Mouse (Mus musculus) gastrocnemius, postnatal 25 days (tissue): ENCODE measurements around the gene Olfr1426. TPM values are rescaled to one million over a fixed set of nuclear protein-coding genes. Genes with fewer than 3 reads are reported as not detected.
"Not testable (repeated sequence)": the region's sequence is repeated elsewhere in the genome, so short reads cannot be mapped to it uniquely, and the experiment has no call there.

Source experiments
- DNase-seq: peaks from one replicate; pipeline ENCODE4 v3.0.0; 2022
- long read RNA-seq, 2 experiments: library from polyadenylated mRNA; stranded (forward); transcript quantifications; one replicate each; pipeline ENCODE4 v2.0.0; 2021
- total RNA-seq, 2 experiments: library from RNA; stranded (reverse); gene quantifications; 1 replicate in 1 of 2; 2 replicates in 1 of 2; pipeline ENCODE4 v1.2.3; 2021

Gene Olfr1426
- not detected for total RNA-seq
- long read RNA-seq, experiment 1 = 0 reads
- long read RNA-seq, experiment 2 = 0 reads

DNA sequence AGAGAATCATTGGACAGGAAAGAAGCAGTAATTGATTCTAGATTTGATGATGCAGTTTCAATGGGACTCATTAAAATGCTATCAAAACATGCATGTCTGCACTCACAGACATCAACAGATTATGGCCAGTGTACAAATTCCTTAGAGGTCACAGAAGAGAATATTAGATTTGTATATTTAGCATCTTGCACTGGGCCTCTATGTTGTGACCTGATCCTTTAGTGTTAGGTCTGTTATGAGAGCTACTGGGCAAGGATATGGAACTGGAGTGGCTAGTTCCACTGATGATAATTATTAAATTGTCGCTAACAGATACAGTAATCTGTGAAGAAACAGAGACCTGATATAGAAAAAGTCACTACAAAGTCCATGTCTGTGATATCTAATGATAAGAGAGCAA lies at the start of gene Olfr1426:
Gene Olfr1426 (minus strand): TSS at position 101 of the 400 bp plus-strand sequence.
- no peak for DNase-seq

DNA sequence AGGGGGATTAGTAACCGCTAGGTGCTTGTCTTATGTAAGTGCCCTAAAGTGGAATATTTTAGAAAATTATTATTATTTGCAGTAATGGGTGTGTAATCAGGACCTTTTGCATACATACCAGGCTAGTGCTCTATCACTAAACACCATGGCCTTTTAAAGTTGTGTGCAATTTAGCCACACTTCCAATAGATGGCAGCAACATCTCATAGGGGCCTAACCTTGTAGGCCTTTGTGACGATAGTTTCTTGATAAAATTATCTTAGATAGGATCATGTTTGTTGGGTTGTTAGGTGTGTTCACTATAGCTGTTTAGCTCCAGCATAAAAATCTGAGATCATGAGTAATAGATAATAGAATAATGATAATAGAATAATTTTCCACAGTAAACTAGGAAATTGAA lies 42.5 kb upstream of the Olfr1426 start:
- DNase-seq = no peak

DNA sequence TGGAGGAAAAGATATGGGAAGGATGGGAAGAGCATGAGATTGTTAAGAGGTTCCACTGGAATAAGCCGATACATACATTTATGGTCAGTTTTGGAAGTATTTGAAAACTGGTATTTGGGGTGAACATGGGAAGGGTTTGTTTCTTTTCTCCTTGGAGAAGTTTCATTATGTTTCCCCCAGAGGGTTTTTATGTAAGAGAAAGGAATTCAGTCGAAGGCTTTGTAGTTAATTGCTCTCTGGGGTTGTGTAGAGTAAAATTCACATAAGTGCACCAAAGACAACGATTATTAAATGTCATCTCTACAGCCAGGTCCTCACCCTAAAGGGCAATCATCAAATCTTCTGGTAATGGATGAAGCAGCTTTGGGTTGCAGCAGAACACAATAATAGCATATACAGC lies 31.3 kb upstream of the Olfr1426 start, which contains the start of gene Olfr76:
Gene Olfr76 (minus strand): TSS at position 101 of the 400 bp plus-strand sequence.
- no peak for DNase-seq

DNA sequence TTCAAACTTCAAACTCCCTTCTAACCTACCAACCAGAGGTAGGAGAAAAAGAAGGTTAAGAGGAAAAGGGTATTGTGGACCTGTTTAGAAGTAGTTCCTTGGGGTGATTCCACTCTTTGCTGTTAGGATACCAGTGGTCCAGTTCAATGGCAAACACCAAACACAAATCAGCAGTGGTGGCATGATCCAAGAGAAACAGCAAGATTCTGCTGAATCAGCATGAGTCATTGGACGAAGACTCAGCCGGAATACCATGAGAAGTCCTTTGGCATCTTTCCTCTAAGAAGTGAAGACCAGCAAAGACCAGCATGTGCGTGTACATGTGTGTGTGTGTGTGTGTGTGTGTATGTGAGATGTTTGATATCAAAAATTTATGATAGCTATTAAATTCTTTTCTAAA lies 24.7 kb upstream of the Olfr1426 start:
- no peak for DNase-seq

DNA sequence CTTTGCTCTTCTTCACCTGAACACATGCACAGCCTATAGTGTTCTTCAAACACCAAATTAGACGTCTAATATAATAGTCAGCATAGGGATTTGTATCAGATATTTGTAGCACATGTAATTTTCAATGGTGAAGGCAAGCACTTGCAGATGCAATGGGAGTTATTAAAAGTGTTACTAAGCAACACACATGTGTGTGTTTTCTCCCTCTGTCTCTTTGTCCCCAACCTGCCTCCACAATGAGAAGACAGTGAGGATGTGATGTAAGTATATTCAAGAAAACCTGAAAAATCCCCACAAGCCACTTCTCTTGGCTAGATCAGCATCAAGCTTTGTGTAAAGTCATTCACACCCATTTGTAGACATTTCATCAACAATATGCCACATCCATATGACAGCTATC lies 24.0 kb upstream of the Olfr1426 start, which contains the start of gene Olfr1428:
Gene Olfr1428 (minus strand): TSS at position 101 of the 400 bp plus-strand sequence.
- DNase-seq = no peak

DNA sequence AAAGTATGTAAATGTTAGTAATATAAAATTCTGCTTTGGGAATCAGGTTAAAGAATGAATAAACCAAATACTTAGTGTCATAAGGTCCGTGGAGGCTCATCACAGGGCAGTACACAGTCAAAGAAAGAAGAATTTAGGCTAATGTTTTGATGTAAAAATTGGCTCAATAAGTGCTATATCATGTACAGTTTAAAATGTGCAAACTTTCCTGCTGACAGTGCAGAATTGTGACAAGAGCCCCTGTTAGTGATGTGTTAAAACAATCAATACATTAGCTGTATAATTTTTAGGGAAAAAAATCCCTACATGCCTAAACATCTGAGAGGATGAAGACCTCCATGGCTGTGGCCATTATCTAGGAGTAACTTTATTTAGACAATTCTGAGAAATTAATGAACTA lies 22.0 kb upstream of the Olfr1426 start:
- no peak for DNase-seq

DNA sequence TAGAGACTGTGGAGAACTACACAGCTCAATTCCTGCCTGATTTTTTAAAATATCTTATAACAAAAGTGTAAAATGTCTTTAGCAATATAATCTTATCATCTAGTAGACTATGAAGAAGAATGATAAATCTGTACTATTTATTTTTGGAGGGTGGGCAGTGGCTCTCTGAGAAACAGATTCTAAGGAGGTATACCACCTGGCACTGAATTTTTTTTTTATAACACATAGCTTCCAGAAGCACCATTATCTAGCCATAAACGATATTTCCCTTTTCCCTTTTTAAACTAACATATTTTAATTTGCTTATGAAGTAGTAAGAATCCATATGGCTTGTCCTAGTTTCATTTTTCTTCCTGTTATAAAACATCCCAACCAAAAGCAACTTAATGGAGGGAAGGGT lies 12.7 kb upstream of the Olfr1426 start:
- no peak for DNase-seq

DNA sequence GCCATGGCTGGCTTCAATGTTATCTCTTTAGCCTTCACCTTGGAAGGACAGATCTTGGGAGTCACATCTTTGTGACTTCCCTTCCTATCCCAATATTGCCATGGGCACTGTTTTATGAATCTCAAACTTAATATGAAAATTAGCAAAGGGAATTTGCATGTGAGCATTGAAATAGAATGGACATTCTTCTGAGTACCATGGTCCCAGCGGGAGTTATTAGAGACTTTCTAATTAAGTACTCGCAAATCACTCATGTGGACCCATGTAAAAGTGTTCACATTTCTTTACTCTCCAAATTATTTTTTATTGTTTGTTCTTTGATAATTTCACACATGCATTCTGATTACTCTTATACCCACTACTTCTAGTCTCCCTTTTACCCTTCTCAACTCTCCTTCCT lies 11.4 kb upstream of the Olfr1426 start, which contains the start of gene Olfr1427:
Gene Olfr1427 (minus strand): TSS at position 101 of the 400 bp plus-strand sequence.
- no peak for DNase-seq

DNA sequence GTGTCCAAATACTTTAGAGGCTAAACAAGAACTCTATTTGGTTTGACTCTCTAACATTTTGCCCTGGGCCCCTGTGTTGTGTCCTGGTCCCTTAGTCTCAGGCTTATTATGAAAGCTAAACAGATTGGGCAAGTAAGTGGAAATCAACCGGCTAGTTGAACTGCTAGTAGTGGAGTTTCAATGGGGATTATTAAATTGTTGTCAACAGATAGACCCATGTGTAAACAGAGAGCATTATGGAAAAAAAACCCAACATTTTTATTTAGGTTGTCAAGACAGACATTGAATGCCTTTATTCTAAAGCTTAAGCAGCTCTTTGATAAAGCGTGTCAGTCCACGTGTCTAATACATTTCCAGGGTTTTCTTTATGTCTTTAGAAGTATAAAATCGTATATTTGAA lies 14.2 kb downstream of the Olfr1426 start, which contains the start of gene Olfr1425:
Gene Olfr1425 (minus strand): TSS at position 101 of the 400 bp plus-strand sequence.
- DNase-seq = not testable (repeated sequence)

DNA sequence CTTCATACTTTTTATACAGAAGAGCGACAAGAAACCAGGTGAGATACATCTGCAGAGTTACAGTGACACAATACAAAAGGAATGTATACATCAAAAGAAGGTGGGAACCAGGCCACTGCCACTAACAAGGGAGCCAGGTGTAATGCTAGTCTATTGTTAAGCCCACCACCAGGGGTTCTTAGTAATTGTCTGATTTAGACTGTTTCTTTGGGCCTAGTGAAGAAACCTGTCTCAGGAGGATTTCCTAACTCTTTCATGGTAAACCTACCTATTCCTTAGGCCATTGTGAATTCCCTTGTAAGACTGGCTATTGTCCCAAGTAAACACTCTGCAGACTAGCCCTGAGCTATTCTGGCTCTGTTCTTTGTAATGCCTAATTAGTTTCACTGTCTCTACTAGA lies 22.3 kb downstream of the Olfr1426 start:
- DNase-seq = not testable (repeated sequence)

DNA sequence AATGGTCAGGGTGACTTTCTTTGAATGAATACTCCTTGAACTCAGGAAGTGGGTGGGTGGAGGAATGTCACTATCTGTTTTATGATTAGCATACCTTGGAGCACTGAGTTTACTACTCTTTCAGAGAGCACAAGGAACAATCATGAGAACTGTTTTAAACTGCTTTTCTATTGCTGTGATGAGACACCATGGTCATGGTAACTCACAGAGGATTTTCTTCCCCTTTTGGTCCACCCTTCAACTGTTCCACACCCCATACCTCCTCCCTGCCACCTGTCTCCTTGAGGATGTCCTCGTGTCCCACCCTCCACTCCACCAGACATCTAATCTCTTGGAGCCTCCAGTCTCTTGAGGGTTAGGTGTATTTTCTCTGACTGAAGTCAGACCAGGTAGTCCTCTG lies 24.0 kb downstream of the Olfr1426 start:
- not testable (repeated sequence) for DNase-seq

DNA sequence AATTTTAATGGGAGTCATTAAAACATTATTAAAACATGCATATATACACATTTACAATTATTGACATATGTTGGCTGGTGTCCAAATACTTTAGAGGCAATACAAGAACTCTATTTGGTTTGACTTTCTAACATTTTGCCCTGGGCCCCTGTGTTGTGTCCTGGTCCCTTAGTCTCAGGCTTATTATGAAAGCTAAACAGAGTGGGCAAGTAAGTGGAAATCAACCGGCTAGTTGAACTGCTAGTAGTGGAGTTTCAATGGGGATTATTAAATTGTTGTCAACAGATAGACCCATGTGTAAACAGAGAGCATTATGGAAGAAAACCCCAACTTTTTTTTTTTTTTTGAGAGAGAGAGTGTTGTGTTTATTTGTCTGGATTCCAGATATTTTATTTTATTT lies 29.2 kb downstream of the Olfr1426 start, which contains the start of gene Olfr1424:
Gene Olfr1424 (minus strand): TSS at position 101 of the 400 bp plus-strand sequence.
- DNase-seq = not testable (repeated sequence)

DNA sequence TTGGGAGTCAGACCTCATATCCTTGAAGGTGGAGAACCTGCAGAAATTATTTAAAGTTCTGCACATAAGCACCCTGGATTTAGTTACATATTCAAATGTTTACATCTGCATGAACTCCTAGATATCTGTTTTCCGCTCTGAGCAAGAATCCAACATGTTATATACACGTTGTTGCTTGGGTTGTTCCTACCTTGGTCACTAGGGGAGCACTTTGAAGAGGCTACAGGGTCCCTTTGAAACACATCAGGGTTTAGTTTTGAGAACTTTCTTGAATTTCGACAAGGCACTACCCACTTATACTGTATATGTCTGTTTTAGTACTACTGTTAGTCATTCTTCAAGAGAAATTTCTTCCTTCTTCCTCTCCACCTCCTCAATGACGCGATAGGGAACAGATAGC lies 48.6 kb downstream of the Olfr1426 start:
- DNase-seq = no peak

DNA sequence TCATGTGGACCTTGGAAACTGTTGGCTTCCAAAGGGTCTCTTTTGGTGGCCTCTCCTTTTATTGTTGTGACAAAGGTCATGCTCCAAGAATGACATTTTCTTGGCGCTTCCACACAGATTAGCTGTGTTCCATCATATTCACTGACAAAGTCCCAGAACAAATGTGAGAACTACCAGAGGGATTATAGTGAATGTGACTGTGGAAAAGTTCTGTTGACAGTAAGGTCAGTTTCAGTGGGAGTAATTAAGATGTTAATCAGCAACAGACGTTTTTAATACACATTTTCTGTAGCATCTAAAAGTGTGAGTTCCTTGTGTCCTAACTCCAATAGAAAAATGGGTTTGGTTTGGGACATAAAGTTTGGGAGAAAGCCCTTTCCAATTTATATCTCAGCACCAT lies 50.6 kb downstream of the Olfr1426 start, which contains the start of gene Olfr1423:
Gene Olfr1423 (minus strand): TSS at position 101 of the 400 bp plus-strand sequence.
- DNase-seq = no peak

DNA sequence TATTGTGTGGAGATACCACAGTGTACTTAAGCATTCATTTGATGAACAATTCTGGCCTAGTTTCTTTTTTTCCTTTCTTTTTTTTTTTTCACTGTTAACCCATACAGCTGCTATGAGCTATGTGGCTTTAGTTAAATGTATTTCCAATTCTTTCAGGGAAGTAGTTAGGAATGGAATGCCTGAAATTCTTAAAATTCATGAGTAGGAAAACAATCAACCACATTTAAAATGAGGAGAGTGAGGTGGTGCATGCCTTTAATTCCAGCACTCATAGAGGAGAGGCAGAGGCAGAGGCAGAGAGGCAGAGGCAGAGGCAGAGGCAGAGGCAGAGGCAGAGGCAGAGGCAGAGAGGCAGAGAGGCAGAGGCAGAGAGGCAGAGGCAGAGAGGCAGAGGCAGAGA lies 54.1 kb downstream of the Olfr1426 start:
- no peak for DNase-seq

Other genes with a start within 250 kb of the Olfr1426 start
- not detected for gene Olfr1418, start 230.9 kb downstream of the Olfr1426 start, total RNA-seq
- not detected for gene Olfr1419, start 216.9 kb downstream of the Olfr1426 start, total RNA-seq
- not detected for gene Olfr1420, start 205.4 kb downstream of the Olfr1426 start, total RNA-seq
- gene Patl1, start 179.6 kb downstream of the Olfr1426 start, total RNA-seq = 10 to 100 TPM; 18.7 to 22.8 TPM
- 10 to 100 TPM; 56.9 to 63.4 TPM for gene Osbp, start 126.1 kb downstream of the Olfr1426 start, total RNA-seq
- not detected for gene Olfr1423, start 50.7 kb downstream of the Olfr1426 start, total RNA-seq
- gene Olfr1424, start 29.3 kb downstream of the Olfr1426 start, total RNA-seq = not detected
- not detected for gene Olfr1425, start 14.3 kb downstream of the Olfr1426 start, total RNA-seq
- not detected for gene Olfr1427, start 11.3 kb upstream of the Olfr1426 start, total RNA-seq
- gene Olfr1428, start 23.9 kb upstream of the Olfr1426 start, total RNA-seq = not detected
- gene Olfr76, start 31.2 kb upstream of the Olfr1426 start, total RNA-seq = not detected
- gene Olfr1555-ps1, start 78.1 kb upstream of the Olfr1426 start, total RNA-seq = not detected
- not detected for gene Olfr1431, start 108.6 kb upstream of the Olfr1426 start, total RNA-seq
- not detected for gene Olfr1432, start 140.6 kb upstream of the Olfr1426 start, total RNA-seq
- not detected for gene Olfr262, start 149.6 kb upstream of the Olfr1426 start, total RNA-seq
- not detected for gene Olfr235, start 169.0 kb upstream of the Olfr1426 start, total RNA-seq
- not detected for gene Olfr1434, start 187.8 kb upstream of the Olfr1426 start, total RNA-seq
- gene Olfr1436, start 207.1 kb upstream of the Olfr1426 start, total RNA-seq = not detected
- gene Olfr1437, start 233.1 kb upstream of the Olfr1426 start, total RNA-seq = not detected
- not detected for gene Olfr1438-ps1, start 243.9 kb upstream of the Olfr1426 start, total RNA-seq